Mouse (Mus musculus) forebrain, embryonic 16.5 days (tissue): ENCODE measurements around the gene 1190005I06Rik. TPM values are rescaled to one million over a fixed set of nuclear protein-coding genes. Genes with fewer than 3 reads are reported as not detected.
A peak's percentile ranks its signal among the peaks of the same experiment; 100 is the strongest.

Source experiments
- ATAC-seq: fragments of 200-750 bp; cut with Nextera tagmentation; 2 replicates; pipeline ENCODE4 v1.8.0; 2017; ENCODE audit warnings: mild to moderate bottlenecking, moderate library complexity
- H3K27ac ChIP-seq: fragments of 300-500 bp; sonication (generic); 2 replicates; pipeline ENCODE4 v1.5.1; 2014; ENCODE audit warnings: low read length, control low read depth
- H3K27me3 ChIP-seq: fragments of 300-500 bp; sonication (generic); replicated peaks from 2 replicates; pipeline ENCODE4 v1.6.1; 2014; ENCODE audit warnings: low read length; ENCODE audit not compliant: control insufficient read depth, insufficient read depth
- H3K36me3 ChIP-seq: fragments of 300-500 bp; sonication (generic); 2 replicates; pipeline ENCODE4 v1.6.1; 2014; ENCODE audit not compliant: control insufficient read depth, insufficient read depth
- H3K4me1 ChIP-seq: fragments of 300-500 bp; sonication (generic); replicated peaks from 2 replicates; pipeline ENCODE4 v1.6.1; 2014; ENCODE audit warnings: low read length; ENCODE audit not compliant: control insufficient read depth, insufficient read depth
- H3K4me2 ChIP-seq: fragments of 300-500 bp; sonication (generic); 2 replicates; pipeline ENCODE4 v1.6.1; 2014; ENCODE audit warnings: mild to moderate bottlenecking, low read length, control low read depth
- H3K4me3 ChIP-seq: fragments of 300-500 bp; sonication (generic); replicated peaks from 2 replicates; pipeline ENCODE4 v1.5.1; 2014; ENCODE audit warnings: mild to moderate bottlenecking, low read length, control low read depth
- H3K9ac ChIP-seq: fragments of 300-500 bp; sonication (generic); replicated peaks from 2 replicates; pipeline ENCODE4 v1.6.1; 2014; ENCODE audit warnings: low read depth, low read length, control low read depth
- H3K9me3 ChIP-seq: fragments of 300-500 bp; sonication (generic); 2 replicates; pipeline ENCODE4 v1.6.1; 2016; ENCODE audit warnings: low read length; ENCODE audit not compliant: control insufficient read depth
- WGBS: fragments of 180-500 bp; shearing (Covaris S2); extraction: QIAGEN DNeasy Blood & Tissue Kit; methylation state at CpG from one replicate; pipeline ENCODE4 v1.1.7; 2014; 5-methylcytosine and 5-hydroxymethylcytosine counted together
- polyA plus RNA-seq: library from polyadenylated mRNA; unstranded; fragments of >200 nt; fragmentation: Nextera tagmentation; extraction: Ambion mirVana; gene quantifications from 2 replicates; pipeline ENCODE4 v1.2.1, GENCODE M21; 2015

1190005I06Rik gene
- polyA plus RNA-seq, 1 experiment from 2014 or later = 11.0 TPM

DNA sequence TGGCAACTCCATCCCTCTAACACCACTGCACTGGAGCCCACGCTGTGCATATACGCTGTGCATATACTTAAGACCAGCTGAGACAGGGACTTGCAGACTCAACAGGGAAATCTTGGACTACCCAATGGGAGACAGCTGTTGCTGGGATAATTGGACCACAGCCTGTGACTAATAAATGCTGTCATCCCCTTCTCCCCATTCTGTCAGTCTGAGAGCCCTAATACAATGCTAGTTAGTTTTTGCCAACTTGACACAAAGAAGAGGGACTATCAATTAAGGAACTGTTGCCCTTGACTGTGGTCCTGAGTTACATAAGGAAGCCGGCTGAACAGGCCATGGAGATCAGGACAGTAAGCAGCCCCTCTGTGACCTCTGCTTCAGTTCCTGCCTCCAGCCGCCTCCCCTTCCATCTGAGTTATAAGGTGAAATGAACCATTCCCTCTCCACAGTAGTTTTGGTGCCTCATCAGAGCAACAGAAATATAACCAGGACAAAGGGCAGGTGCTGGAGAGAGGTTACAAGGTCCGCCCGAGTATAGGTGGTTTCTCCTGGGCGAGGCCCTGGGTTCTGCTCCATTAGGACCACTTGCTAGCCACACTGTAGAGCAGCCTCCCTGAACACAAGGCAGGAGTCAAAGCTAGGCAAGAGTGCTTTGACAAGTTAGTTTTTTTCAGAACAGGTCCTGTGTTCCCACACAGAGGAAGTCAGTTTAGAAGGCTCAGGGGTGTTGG is 9.1 kb upstream of the 1190005I06Rik start:
- Histone ChIP-seq H3K4me1 (no peaks in the 10 kb centered on the region), H3K27me3 (no peaks in the 10 kb centered on the region), H3K4me3 (no peak overlapping the region), H3K27ac (no peak overlapping the region), H3K9ac (no peak overlapping the region), H3K4me2 (no peak overlapping the region), H3K9me3 (no peaks in the 10 kb centered on the region), H3K36me3 (peaks cover 15% of the 10 kb centered on the region; the same call in 1 of the 2 replicates)
- 86% methylated on average over 7 of the region's 7 CpGs for WGBS
- ATAC-seq = no peak

DNA sequence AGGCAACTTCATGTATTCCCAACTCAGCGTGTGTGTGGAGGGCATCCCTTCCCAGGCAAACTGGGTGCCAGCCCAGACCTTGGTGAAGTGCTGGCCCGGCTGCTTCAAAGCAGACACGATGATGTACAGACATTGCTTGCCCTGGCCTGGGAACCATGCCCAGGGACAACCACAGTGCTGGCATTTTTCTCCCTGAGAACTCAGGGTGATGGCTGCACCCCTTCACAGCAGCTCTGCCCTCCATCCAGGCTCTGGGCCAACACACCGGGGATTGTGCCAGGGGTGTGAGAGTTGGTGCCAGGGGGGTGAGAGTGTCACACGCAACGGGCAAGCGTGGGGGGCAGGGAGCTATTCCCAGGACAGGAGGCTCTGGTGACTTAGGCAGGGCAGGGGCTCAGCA is 2.8 kb downstream of the 1190005I06Rik start:
- H3K27me3 ChIP-seq = no peaks in the 10 kb centered on the region
- H3K4me2 ChIP-seq = no peak overlapping the region
- ATAC-seq = peak; percentile 71
- no peaks in the 10 kb centered on the region for H3K36me3 ChIP-seq
- 37% methylated on average over 7 of the region's 7 CpGs for WGBS
- no peak overlapping the region for H3K9ac ChIP-seq
- H3K4me1 ChIP-seq = peaks cover 6% of the 10 kb centered on the region
- H3K27ac ChIP-seq = no peak overlapping the region; the same call in 1 of the 2 replicates
- H3K4me3 ChIP-seq = no peak overlapping the region
- H3K9me3 ChIP-seq = no peaks in the 10 kb centered on the region

DNA sequence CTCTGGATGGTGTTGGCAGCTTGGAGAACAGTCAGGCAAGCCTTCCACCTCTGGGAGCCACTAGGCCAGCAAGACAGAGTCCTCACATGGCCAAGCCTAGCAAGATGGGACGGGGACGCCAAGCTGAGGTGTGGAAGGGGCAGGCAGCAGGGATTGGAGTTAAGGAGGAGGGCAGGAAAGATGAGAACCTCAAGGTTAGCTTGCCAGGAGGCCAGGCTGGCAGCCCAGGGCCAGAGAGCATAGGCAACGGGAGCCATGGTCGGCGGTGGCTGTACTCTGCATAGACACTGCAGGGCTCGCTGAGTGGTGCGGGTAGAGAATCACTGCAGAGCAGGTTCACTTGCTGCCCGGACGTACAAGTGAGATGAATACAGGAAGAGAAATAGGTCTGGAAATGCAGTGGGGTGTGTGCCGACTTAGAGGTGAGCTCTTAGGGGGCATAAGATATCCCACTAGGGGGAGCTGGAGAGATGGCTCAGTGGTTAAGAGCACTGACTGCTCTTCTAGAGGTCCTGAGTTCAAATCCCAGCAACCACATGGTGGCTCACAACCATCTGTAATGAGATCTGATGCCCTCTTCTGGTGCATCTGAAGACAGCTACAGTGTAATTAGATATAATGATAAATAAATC is 5.3 kb downstream of the 1190005I06Rik start:
- no peak overlapping the region for H3K27ac ChIP-seq
- WGBS = 76% methylated on average over 10 of the region's 10 CpGs
- no peak overlapping the region for H3K9ac ChIP-seq
- peaks cover 6% of the 10 kb centered on the region for H3K4me1 ChIP-seq
- no peak for ATAC-seq
- no peaks in the 10 kb centered on the region for H3K9me3 ChIP-seq
- H3K27me3 ChIP-seq = no peaks in the 10 kb centered on the region
- H3K4me2 ChIP-seq = no peak overlapping the region
- H3K4me3 ChIP-seq = no peak overlapping the region
- no peaks in the 10 kb centered on the region for H3K36me3 ChIP-seq

DNA sequence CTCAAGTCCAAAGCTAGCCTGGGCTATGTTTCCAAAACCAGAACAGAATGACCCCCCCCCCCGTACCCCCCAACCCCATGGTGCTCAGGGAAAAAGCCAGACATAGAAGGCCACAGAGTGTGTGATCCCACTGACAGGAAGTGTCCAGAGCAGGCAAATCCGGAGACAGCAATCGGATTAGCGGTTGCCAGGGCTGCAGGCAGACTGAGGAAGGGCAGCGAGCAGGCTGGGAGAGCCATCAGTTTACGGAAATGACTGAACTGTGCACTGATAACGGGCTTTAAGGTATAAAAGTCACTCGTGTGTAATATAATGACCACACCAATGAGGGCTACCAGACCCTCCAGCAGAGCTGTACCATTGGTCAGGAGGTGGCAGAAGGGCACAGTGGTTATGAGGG is 6.2 kb downstream of the 1190005I06Rik start:
- Histone ChIP-seq H3K9me3 (no peaks in the 10 kb centered on the region), H3K27me3 (peaks cover 3% of the 10 kb centered on the region; the same call in 1 of the 2 replicates), H3K4me3 (no peak overlapping the region), H3K27ac (no peak overlapping the region), H3K4me1 (peaks cover 6% of the 10 kb centered on the region), H3K9ac (no peak overlapping the region), H3K36me3 (no peaks in the 10 kb centered on the region), H3K4me2 (no peak overlapping the region)
- 20% methylated on average over 8 of the region's 8 CpGs for WGBS
- no peak for ATAC-seq

DNA sequence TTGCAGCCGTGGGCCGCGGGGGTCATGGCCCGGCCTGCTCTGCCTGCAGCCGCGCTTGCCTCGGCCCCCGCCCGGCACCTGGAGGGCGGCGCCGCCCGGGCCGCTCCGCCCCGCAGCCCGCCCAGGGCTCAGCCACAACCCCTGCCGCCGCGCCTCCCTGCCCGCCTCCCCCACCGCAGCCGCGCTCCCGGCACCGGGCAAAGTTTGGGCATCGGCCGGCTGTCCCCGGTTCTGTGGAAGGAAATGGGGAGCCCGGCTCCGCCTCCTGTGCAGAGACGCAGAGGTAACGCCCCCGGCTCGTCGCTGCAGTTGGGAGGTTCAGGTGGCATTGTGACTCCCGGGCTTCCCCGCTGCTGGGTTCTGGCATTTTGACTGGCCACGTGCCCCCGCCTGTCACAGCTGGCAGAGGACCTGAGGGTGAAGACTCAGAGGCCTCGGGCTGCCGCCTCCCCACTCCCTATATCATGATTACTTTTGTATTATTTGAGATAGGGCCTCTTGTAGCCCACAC is 13.0 kb downstream of the 1190005I06Rik start:
- no peaks in the 10 kb centered on the region for H3K36me3 ChIP-seq
- peaks cover 17% of the 10 kb centered on the region for H3K27me3 ChIP-seq
- H3K9ac ChIP-seq = peak overlapping the region; percentile 70
- ATAC-seq = peak; percentile 57
- H3K4me1 ChIP-seq = peaks cover 8% of the 10 kb centered on the region
- peak overlapping the region; percentile 97 for H3K4me2 ChIP-seq
- H3K27ac ChIP-seq = no peak overlapping the region
- under 1% methylated on average over 39 of the region's 42 CpGs for WGBS
- H3K9me3 ChIP-seq = no peaks in the 10 kb centered on the region
- peak overlapping the region; percentile 64 for H3K4me3 ChIP-seq

DNA sequence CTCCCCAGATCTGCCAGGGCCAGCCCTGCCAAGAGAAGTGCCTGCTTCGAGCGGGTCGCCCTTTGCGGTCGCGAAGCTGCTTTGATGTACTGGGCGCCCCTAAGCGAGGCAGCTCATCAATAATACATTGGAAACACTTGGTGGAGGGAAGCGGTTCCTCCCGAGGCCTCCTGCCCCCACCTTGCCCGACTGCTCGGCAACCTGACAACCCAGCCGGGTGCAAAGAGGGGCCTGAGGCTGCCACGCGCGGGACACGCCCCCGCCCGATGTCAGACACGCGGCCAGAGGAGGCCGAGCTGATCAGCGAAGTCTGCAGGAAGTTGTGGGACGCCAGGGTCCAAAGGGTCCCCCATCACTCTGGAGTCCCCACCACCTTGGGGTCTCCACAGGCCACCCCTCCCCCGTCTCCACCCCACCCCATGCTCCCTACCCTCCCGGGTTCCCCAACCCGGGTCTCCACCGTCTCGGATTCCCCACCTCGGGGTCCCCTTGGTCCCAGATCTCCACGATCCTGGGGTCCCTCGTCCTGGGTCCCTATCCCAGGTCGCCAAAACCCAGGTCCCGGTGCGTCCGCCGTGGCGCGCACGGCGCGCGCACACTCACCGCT is 13.7 kb downstream of the 1190005I06Rik start:
- no peak overlapping the region for H3K27ac ChIP-seq
- WGBS = 1% methylated on average over 44 of the region's 44 CpGs
- H3K4me2 ChIP-seq = peak overlapping the region; percentile 97
- H3K27me3 ChIP-seq = peaks cover 17% of the 10 kb centered on the region
- H3K9me3 ChIP-seq = no peaks in the 10 kb centered on the region
- ATAC-seq = peak; percentile 25; the same call in 1 of the 2 replicates
- H3K4me1 ChIP-seq = peaks cover 8% of the 10 kb centered on the region
- no peaks in the 10 kb centered on the region for H3K36me3 ChIP-seq
- peak overlapping the region; percentile 70 for H3K9ac ChIP-seq
- peak overlapping the region; percentile 64 for H3K4me3 ChIP-seq

DNA sequence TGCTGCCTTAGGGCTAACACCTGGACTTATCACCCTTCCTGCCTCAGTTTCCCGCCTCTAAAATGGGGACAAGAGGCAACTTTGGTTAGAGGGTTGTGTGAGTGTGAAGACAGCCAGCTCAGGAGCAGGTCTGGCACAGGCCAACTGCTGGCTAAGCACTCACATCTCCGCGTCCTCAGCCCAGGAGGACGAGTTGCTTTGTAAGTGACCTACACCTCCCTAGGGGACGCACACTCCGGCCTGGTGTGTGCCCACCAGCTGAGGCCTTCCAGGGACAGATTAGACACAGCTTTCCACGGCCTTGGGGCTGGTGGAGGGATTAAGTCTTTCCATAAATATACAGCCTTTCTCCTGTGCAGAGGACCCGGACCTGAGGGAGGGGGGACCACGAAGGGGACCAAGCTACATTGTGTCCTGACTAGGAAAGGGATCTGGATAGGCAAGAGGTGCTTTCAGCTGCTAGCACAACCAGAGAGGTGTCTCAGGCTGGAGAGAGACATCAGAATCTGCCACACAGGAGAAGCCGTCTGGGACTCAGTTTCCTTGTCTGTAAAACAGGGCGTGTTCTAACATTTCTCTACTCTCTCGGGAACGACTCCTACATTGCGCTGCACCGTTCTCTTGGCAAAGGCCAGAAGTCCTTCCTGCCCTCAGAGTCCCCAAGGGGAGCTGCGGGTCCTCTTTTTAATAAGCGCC is 14.3 kb downstream of the 1190005I06Rik start:
- Histone ChIP-seq H3K9ac (peak overlapping the region; percentile 70), H3K36me3 (no peaks in the 10 kb centered on the region), H3K27me3 (peaks cover 17% of the 10 kb centered on the region), H3K4me2 (peak overlapping the region; percentile 97), H3K9me3 (no peaks in the 10 kb centered on the region), H3K4me1 (peaks cover 8% of the 10 kb centered on the region), H3K4me3 (peak overlapping the region; percentile 64), H3K27ac (no peak overlapping the region)
- 0 out of 2 replicates have a peak, but pooled peaks have one; percentile 7 for ATAC-seq
- WGBS = 34% methylated on average over 17 of the region's 17 CpGs

DNA sequence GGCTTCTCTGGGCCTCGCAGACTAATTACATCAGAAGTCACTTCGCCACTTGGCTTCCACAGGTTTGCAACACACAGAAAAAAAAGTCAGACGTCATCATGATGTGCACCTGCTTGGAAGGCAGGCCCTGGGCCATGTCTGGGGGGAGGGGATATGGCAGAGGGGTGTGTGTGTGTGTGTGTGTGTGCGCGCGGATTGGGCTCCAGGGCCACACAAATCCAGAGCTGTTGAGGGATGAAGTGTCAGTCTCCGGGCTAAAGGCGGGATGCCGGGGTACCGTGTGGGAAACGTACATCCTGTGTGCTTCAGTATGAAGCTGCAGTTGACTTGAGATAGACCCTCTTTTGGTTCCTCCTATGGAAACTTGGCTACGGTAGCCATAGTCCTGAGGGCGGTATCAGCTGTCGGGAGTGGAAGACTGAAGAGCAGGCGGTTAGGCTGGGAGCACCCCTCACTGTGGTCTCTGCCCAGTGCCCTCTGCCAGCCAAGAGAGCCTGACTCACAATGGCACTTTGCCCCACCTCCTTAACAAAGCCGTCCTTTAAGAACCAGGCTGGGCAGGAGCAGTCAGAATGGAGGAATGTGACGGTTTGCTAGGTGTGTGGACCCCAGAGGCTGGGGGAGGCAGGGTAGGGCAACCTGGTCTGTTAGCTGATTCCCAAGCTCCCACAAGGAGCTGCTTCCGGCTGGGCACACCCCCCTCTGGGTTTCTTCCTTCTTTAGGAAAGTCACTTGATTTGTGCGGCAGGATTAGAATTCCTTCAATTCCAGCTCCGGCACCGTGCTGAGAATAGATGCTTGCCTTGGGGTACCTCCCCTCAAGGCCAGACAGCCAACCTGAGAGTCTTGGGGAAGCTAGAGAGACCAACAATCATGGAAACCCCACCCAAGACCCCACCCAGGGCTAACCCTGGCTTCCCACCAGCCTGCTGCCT is 15.7 kb downstream of the 1190005I06Rik start:
- Histone ChIP-seq H3K9ac (no peak overlapping the region), H3K4me2 (no peak overlapping the region), H3K27ac (no peak overlapping the region), H3K4me3 (no peak overlapping the region), H3K27me3 (peaks cover 14% of the 10 kb centered on the region), H3K9me3 (no peaks in the 10 kb centered on the region), H3K4me1 (peaks cover 8% of the 10 kb centered on the region), H3K36me3 (no peaks in the 10 kb centered on the region)
- WGBS = 69% methylated on average over 21 of the region's 21 CpGs
- ATAC-seq = no peak
